Mouse (Mus musculus) urinary bladder, postnatal 25 days (tissue): ENCODE measurements around the gene Agt.

Source experiments
- DNase-seq: peaks from one replicate; pipeline ENCODE4 v3.0.0; 2022; ENCODE audit warnings: low spot score

Agt gene

DNA sequence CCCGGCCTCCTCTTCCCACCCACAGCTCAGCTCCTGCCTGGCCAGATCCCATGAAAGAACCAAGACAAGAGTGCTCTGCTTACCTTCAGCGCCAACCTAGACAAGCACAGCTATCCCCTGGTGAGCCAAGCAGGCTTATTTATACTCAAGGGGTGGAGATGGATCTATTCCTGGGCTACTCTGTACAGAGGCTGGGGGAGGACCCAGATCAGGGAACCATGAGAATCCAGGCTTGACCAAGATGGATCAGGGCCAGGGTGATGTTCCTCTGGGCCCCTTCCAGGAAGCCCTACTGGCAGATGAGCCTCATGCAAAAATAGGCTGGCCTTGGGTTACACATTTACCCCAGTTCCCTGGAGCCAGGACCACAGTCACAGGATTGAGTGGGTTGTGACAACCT is at the start of gene Agt:
Agt (minus strand) TSS at position 114 of the 400 bp plus-strand sequence.
- no peak for DNase-seq

DNA sequence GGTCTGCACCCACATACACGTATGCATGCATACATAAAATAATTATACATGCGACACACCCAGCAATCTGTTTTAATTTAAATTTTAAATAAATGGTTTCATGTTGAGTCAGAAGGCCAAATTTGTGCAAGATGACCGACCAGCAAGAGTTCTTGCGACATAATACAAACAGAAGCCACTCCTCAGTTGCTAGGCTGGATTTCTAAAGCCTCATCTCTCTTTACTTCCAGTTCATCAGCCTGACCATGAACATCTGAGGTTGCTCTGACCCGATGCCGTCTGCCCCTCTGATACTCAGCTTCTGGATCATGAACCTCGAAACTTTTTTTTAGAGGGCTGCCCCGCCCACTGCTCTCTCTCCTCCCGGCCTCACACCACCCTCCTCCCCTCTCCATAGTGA is 48.7 kb upstream of the Agt start:
- DNase-seq = no peak

DNA sequence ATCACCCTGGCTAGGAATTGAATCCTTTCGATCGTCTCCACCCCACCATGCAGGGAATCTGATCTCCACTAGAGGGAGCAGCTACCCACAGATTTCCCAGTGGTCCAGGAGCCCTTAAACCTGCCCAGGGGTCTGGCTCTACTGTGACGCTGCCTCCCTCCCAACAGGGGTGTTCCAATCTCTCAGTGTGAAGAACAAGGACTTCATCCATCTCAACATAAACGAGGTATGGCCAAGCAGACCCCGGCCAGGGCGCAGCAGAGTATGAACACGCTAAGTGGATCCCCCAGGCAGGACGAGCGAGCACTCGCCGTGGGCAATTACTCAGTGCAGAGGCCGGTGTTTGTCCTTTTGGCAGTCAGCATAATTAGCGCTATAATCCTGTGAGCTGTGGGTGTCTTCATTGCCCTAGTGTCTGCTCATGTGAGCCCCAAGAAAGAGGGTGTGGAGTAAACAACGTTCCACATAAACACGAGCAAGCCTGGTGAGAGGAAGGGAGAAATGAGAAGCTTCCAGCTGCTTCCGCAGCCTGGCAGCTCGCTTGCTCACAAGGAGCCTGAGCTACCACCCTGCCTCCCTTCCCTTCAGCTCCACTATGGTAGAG is 47.9 kb upstream of the Agt start:
- peak; percentile 75 for DNase-seq

GRCm38 (mm10) chr8:124614325-124614724 is 44.8 kb upstream of the Agt start:
- DNase-seq = no peak

DNA sequence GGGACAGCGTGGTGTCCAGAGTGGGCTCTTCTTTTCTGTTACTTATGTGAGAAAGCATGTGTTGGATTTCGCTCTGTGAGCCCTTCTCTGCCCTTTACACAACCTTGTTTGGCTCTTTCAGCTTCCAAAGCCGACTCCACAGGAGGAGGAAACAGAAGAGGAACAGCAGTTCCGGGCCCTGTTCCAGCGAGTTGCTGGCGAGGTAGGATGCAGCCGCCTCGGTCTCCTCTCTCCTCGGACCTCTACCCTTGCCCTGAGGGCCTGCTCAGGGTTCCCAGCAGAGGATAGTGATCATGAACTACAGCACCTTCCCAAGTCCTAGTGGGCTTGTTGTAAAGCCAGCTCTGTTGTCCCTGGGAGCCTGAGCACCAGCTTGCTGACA is 39.5 kb upstream of the Agt start:
- DNase-seq = no peak

DNA sequence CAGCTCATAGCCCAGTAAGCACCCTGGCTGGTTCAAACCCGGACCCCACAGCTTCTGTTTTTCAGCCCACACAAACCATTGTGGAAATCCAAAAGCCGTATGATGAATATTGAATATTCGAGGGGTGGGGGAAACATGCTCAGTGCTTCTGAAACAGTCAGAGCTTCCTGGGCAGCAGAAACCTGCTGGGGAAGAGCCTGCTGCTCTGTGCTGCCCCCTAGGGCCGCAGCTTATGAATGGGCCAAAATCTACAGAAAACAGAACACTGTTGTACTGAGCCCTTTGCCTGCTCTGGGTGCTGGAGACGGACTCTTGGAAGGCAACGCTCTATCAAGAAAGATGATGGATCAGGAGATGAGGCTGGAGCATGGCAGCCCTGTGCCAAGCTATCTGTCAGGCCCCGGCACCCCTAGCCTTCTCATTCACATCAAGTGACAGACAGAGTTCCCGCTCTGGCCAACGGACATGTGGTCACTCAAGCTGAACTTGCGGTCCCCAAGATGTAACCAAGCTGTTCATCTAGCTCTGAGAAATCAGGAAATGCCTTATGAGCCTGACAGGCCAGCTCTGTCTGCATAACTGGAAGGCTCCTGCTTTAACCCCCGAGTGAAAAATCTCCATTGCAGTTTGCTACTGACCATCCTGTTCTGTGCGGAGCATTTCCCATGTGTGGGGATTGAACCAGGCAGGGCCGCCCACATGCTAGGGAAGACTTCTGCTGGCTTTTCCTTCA is 38.9 kb upstream of the Agt start:
- no peak for DNase-seq

- DNase-seq = no peak
Measured at GRCm38 (mm10) chr8:124604066-124604465, 34.6 kb upstream of the Agt start.

DNA sequence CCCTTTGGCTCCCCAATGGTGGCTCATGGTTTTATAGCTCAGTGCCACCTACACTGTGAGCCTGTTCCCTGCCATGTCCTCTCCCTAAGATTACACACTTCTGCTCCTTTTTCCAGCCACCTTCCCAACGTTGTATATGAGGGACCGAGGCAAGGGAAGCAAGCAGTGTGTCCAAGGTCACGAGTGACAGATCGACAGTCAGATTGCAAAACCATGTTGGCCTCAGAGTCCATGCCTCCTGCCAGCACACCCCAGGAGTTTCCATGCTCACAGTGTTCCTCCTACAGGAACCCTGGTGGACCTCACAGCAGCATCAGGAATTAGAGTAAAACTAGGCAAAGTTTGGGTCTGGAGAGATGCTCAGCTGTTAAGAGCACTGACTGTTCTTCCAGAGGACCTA is 19.9 kb upstream of the Agt start:
- no peak for DNase-seq

DNA sequence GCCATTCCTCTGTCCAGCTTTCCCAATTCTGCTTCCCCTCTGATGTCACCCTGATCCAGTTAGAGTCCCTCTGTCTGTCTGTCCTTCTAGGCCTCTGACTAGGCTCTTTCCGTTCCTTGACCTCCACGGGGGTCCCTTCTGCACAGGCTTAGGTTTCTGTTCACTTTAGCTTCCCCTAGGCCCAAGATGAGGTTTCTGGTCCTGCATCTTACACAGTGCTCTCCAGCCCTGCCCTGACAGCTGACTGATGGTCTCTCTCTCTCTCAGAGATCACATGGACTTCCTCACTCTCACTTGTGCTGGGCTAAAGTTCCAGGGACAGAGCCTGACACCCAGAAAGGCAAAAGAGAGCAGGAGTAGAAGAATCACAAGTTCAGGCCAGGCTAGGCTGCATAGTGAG is 17.1 kb upstream of the Agt start:
- no peak for DNase-seq

DNA sequence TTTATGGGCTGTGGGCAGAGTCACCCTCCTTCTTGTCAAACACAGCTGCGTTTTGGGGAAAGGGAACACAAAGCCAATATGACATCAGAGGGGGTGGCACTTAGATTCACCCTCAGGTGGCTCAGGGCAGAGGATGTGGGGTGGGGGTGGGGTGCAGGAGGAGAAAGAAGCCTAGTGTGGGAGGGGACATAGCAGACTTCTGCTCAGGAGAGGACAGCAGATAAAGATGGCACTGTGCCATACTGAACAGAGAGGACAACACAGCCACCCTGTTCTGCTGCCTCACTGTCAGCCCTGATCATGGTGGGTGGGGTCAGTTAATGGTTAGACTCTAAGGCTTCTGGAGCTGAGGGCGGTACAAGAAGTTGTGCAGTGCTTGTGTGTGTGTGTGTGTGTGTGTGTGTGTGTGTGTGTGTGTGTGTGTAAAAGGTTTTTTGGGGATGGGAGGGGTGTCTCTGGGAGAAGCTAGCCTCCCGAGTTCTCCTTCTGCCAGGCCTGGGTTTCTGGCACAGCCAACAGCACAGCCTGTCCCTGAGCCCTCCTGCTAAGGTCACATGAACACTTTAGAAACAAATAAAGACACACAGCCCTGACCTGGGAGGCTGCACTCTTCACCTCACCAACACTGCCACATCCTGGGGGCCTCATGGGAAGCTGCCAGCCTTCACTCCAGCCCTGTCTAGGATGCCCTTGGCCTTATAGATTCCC is 16.4 kb upstream of the Agt start:
- DNase-seq = no peak

- DNase-seq = no peak
Measured at GRCm38 (mm10) chr8:124576751-124577150, 7.2 kb upstream of the Agt start.

DNA sequence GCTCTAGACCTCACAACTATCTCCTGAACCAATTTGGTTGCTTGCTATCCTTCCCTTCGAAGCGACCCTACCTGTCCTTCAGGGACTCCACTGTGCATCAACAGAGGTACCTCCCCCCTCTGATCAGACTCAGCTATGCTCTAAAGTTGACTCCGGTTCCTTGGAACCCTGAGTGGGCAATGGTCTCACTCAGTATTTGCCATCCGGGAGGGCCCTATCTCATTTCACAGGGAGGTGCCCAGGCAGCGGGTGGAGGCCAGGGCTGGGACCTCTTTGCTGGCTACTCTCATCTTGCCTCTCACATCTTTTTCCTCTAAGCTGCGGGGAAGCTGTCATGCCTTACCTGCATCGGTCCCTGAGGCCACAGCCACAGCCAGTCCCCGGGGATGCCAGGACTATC is 6.3 kb upstream of the Agt start, which contains the start of gene Capn9:
Capn9 (plus strand) TSS at position 301 of the 400 bp plus-strand sequence.
- no peak for DNase-seq

DNA sequence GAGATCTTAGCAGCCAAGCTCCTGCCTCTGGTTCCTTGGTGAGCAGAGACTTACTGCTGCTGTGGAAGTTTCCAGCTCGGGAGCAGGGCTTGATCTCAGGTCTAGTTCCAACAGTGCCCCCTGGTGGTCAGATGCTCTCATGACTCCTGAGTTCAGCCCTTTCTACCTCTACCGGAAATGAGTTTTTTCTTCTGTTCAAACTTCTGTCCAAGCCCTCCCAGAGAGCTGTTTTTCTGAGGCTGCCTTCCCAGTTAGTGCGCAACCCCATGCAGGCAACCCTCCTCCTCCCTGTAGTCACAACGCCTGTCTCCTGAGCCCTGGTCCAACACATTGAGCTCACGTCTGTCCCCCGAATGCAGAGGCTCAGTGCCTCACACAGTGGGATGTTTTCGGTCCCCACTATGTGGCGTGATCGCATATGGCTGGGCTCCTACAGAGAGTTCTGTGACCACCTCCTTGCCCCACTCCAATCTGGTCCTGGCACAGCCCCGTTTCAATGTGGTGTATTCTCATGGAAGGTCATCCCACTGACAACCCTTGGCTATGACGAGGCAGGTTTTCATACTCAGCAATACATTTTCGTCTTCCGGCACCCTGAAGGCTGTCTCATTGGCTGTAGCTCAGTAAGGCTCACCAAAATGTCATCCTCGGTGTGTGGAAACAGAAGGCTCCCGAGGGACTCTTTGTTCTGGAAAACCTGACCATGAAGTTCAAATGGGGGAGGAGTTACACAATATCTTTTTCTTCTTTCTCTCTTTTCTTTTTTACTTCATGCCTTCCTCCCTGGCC is 4.2 kb upstream of the Agt start:
- peak; percentile 89 for DNase-seq

GRCm38 (mm10) chr8:124572430-124572775 is 2.9 kb upstream of the Agt start:
- DNase-seq = no peak

GRCm38 (mm10) chr8:124571732-124572429 is 2.4 kb upstream of the Agt start:
- DNase-seq = no peak

GRCm38 (mm10) chr8:124569100-124569499 is 406 bp downstream of the Agt start:
- no peak for DNase-seq

GRCm38 (mm10) chr8:124567584-124567983 is 1.9 kb downstream of the Agt start:
- no peak for DNase-seq

DNA sequence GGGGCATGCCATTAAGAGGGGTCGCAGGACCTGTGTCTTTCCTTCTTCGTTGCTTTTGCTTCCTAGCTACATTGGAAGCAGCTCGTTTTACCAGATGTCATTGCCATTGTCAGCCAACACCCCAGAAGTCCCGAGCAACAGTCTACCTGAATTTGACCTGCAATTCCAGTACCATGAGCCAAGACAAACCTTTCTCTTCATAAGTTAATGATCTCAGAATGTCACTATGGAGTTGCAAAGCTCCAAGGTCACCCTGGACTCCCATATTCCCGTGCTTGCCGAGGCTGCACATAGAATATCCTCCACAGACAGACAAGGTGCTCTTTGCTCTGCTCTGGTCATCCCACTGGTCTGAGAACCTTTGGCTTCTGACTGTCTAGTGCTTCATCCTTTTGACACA is 2.4 kb downstream of the Agt start:
- DNase-seq = no peak

- DNase-seq = no peak
Measured at GRCm38 (mm10) chr8:124557476-124557875, 12.0 kb downstream of the Agt start.

DNA sequence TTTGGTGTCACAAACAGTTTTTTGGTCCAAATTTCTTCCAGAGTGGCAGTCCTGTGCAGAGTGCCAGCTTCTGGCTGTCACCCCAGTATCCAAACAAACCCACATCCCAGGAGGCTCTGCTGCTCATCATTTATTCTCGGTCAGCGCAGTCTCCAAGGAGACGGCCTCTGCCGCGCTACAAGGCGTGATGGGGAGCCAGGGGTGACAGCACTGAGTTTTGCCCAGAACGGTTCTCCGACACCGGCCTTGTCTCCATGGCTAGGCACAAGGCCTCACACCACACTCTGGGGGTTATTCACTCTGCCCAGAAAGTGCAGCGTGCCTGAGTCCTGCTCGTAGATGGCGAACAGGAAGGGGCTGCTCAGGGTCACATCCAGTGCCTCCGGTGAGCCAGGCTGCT is 12.8 kb downstream of the Agt start:
- no peak for DNase-seq

- DNase-seq = no peak
Measured at GRCm38 (mm10) chr8:124556164-124556563, 13.3 kb downstream of the Agt start.
